Mouse (Mus musculus) lung, embryonic 14.5 days (tissue): ENCODE results near the gene Ttc33. TPM values are rescaled to one million over a fixed set of nuclear protein-coding genes. Genes with fewer than 3 reads are reported as not detected.
"Not testable (repeated sequence)": the region's sequence is repeated elsewhere in the genome, so short reads cannot be mapped to it uniquely, and the experiment has no call there.

Experiments
- ATAC-seq: fragments of 200-750 bp; cut with Nextera tagmentation; 2 replicates; pipeline ENCODE4 v1.8.0; 2017; ENCODE audit warnings: mild to moderate bottlenecking, moderate TSS enrichment, moderate library complexity; ENCODE audit not compliant: insufficient read depth
- DNase-seq: peaks from one replicate; pipeline ENCODE4 v3.0.0-alpha.2; 2015
- H3K27ac ChIP-seq: fragments of 300-500 bp; sonication (generic); 2 replicates; pipeline ENCODE4 v1.5.1; 2014; ENCODE audit warnings: low read depth, mild to moderate bottlenecking, moderate library complexity
- H3K27me3 ChIP-seq: fragments of 300-500 bp; sonication (generic); 2 replicates; pipeline ENCODE4 v1.6.1; 2014; ENCODE audit warnings: low read length, control low read depth; ENCODE audit not compliant: insufficient read depth
- H3K36me3 ChIP-seq: fragments of 300-500 bp; sonication (generic); 2 replicates; pipeline ENCODE4 v1.6.1; 2014; ENCODE audit warnings: control low read depth; ENCODE audit not compliant: insufficient read depth
- H3K4me1 ChIP-seq: fragments of 300-500 bp; sonication (generic); 2 replicates; pipeline ENCODE4 v1.6.1; 2014; ENCODE audit warnings: antibody characterized with exemption, control low read depth; ENCODE audit not compliant: insufficient read depth
- H3K4me2 ChIP-seq: fragments of 300-500 bp; sonication (generic); 2 replicates; pipeline ENCODE4 v1.6.1; 2014; ENCODE audit warnings: mild to moderate bottlenecking
- H3K4me3 ChIP-seq: fragments of 300-500 bp; sonication (generic); 2 replicates; pipeline ENCODE4 v1.5.1; 2014; ENCODE audit warnings: low read depth, low read length
- H3K9ac ChIP-seq: fragments of 300-500 bp; sonication (generic); 2 replicates; pipeline ENCODE4 v1.6.1; 2014
- H3K9me3 ChIP-seq: fragments of 300-500 bp; sonication (generic); 2 replicates; pipeline ENCODE4 v1.6.1; 2016; ENCODE audit warnings: low read depth, low read length, control low read depth
- CTCF ChIP-seq: IDR thresholded peaks from 2 replicates; pipeline ENCODE4 v1.5.1; 2016; ENCODE audit warnings: antibody characterized with exemption, low read depth
- WGBS: fragments of 180-500 bp; shearing (Covaris S2); extraction: QIAGEN DNeasy Blood & Tissue Kit; methylation state at CpG from one replicate; pipeline ENCODE4 v1.1.7; 2014; 5-methylcytosine and 5-hydroxymethylcytosine counted together
- polyA plus RNA-seq: library from polyadenylated mRNA; unstranded; fragments of >200 nt; fragmentation: Nextera tagmentation; extraction: Ambion mirVana; gene quantifications from 2 replicates; pipeline ENCODE4 v1.2.1, GENCODE M21; 2014

The Ttc33 gene
- polyA plus RNA-seq, 1 experiment from 2014 or later = 41.9 TPM

- DNase-seq = peak; percentile 19
- Histone ChIP-seq H3K4me2 (no peak overlapping the region), H3K27ac (no peak overlapping the region)
Measured at GRCm38 (mm10) chr15:5195987-5196514, 10.7 kb downstream of the Ttc33 start.

GRCm38 (mm10) chr15:5196691-5197090 is 11.4 kb downstream of the Ttc33 start:
- H3K9ac ChIP-seq = no peak overlapping the region
- ATAC-seq (no peak), DNase-seq (no peak)
- WGBS = 38% methylated on average over 4 of the region's 4 CpGs
- H3K9me3 ChIP-seq = no peaks in the 10 kb centered on the region
- H3K4me1 ChIP-seq = no peaks in the 10 kb centered on the region
- no peak overlapping the region for H3K4me3 ChIP-seq
- H3K27ac ChIP-seq = no peak overlapping the region
- no peak for TF ChIP-seq CTCF
- H3K27me3 ChIP-seq = no peaks in the 10 kb centered on the region
- no peak overlapping the region for H3K4me2 ChIP-seq
- peaks cover 13% of the 10 kb centered on the region; the same call in 1 of the 2 replicates for H3K36me3 ChIP-seq

More at GRCm38 (mm10) chr15:5195987-5196514, 10.7 kb downstream of the Ttc33 start:
- TF ChIP-seq CTCF = no peak
- ATAC-seq = peak; percentile 35; the same call in 1 of the 2 replicates
- WGBS = 39% methylated on average over 4 of the region's 4 CpGs
- Histone ChIP-seq H3K4me3 (no peak overlapping the region), H3K27me3 (no peaks in the 10 kb centered on the region), H3K36me3 (peaks cover 13% of the 10 kb centered on the region; the same call in 1 of the 2 replicates), H3K9me3 (no peaks in the 10 kb centered on the region), H3K4me1 (no peaks in the 10 kb centered on the region), H3K9ac (no peak overlapping the region)

- H3K4me2 ChIP-seq = no peak overlapping the region
- no peak overlapping the region for H3K27ac ChIP-seq
Measured at GRCm38 (mm10) chr15:5205222-5205621, 19.9 kb downstream of the Ttc33 start.

GRCm38 (mm10) chr15:5209116-5209515 is 23.8 kb downstream of the Ttc33 start:
- 95% methylated on average over 3 of the region's 3 CpGs for WGBS
- DNase-seq = no peak
- no peaks in the 10 kb centered on the region for H3K4me1 ChIP-seq
- H3K4me3 ChIP-seq = no peak overlapping the region
- no peak overlapping the region for H3K9ac ChIP-seq
- H3K27ac ChIP-seq = no peak overlapping the region
- TF ChIP-seq CTCF = no peak
- H3K4me2 ChIP-seq = no peak overlapping the region
- no peak for ATAC-seq
- H3K9me3 ChIP-seq = no peaks in the 10 kb centered on the region
- no peaks in the 10 kb centered on the region; the same call in 1 of the 2 replicates for H3K36me3 ChIP-seq
- H3K27me3 ChIP-seq = no peaks in the 10 kb centered on the region

More at GRCm38 (mm10) chr15:5205222-5205621, 19.9 kb downstream of the Ttc33 start:
- 86% methylated on average over 9 of the region's 9 CpGs for WGBS
- no peaks in the 10 kb centered on the region for H3K9me3 ChIP-seq
- ATAC-seq = no peak
- DNase-seq = no peak
- no peaks in the 10 kb centered on the region for H3K4me1 ChIP-seq
- no peak for TF ChIP-seq CTCF
- H3K36me3 ChIP-seq = no peaks in the 10 kb centered on the region; the same call in 1 of the 2 replicates
- no peak overlapping the region for H3K4me3 ChIP-seq
- no peaks in the 10 kb centered on the region for H3K27me3 ChIP-seq
- no peak overlapping the region for H3K9ac ChIP-seq

- H3K9me3 ChIP-seq = no peaks in the 10 kb centered on the region
- H3K36me3 ChIP-seq = peaks cover 12% of the 10 kb centered on the region; the same call in 1 of the 2 replicates
- ATAC-seq (no peak), DNase-seq (no peak)
- no peak overlapping the region for H3K9ac ChIP-seq
- no peak overlapping the region for H3K4me3 ChIP-seq
- TF ChIP-seq CTCF = no peak
- H3K4me2 ChIP-seq = no peak overlapping the region
- H3K27ac ChIP-seq = no peak overlapping the region
- no peaks in the 10 kb centered on the region for H3K27me3 ChIP-seq
- 85% methylated on average over 6 of the region's 6 CpGs for whole genome bisulfite sequencing
- H3K4me1 ChIP-seq = no peaks in the 10 kb centered on the region
Measured at GRCm38 (mm10) chr15:5220491-5220890, 35.2 kb downstream of the Ttc33 start.

- not testable (repeated sequence) for H3K27ac ChIP-seq, DNase-seq, H3K9ac ChIP-seq, H3K4me2 ChIP-seq, H3K4me1 ChIP-seq, ATAC-seq, H3K9me3 ChIP-seq, H3K36me3 ChIP-seq, H3K27me3 ChIP-seq, H3K4me3 ChIP-seq
- WGBS = 71% methylated on average over 10 of the region's 10 CpGs
Measured at GRCm38 (mm10) chr15:5230746-5231145, 45.4 kb downstream of the Ttc33 start.

- 81% methylated on average over 16 of the region's 16 CpGs for WGBS
Measured at GRCm38 (mm10) chr15:5234659-5235058, 49.3 kb downstream of the Ttc33 start.

GRCm38 (mm10) chr15:5235527-5235926 is 50.2 kb downstream of the Ttc33 start:
- WGBS = 27% methylated on average over 8 of the region's 8 CpGs

More at GRCm38 (mm10) chr15:5234659-5235058, 49.3 kb downstream of the Ttc33 start:
- DNase-seq (no peak), ATAC-seq (peak; percentile 14; the same call in 1 of the 2 replicates)
- Histone ChIP-seq H3K27me3 (no peaks in the 10 kb centered on the region), H3K4me3 (no peak overlapping the region), H3K9me3 (no peaks in the 10 kb centered on the region), H3K4me2 (no peak overlapping the region), H3K36me3 (no peaks in the 10 kb centered on the region), H3K4me1 (no peaks in the 10 kb centered on the region), H3K27ac (no peak overlapping the region), H3K9ac (no peak overlapping the region)
- TF ChIP-seq CTCF = no peak

More at GRCm38 (mm10) chr15:5235527-5235926, 50.2 kb downstream of the Ttc33 start:
- H3K27me3 ChIP-seq = no peaks in the 10 kb centered on the region
- peak; percentile 50 for ATAC-seq
- DNase-seq = peak; percentile 50
- H3K4me3 ChIP-seq = no peak overlapping the region
- H3K9me3 ChIP-seq = no peaks in the 10 kb centered on the region
- H3K36me3 ChIP-seq = no peaks in the 10 kb centered on the region
- no peak overlapping the region for H3K9ac ChIP-seq
- no peaks in the 10 kb centered on the region for H3K4me1 ChIP-seq
- no peak overlapping the region for H3K27ac ChIP-seq
- no peak for TF ChIP-seq CTCF
- H3K4me2 ChIP-seq = no peak overlapping the region
